Mouse (Mus musculus): ENCODE results near the gene Polk. TPM values are rescaled to one million over a fixed set of nuclear protein-coding genes. Genes with fewer than 3 reads are reported as not detected.

Polk gene
- polyA plus RNA-seq (2015; fragmentation: Nextera tagmentation; extraction: Ambion mirVana) = 5.5 and 6.3 TPM in 2 replicates

- H3K4me1 ChIP-seq = peaks cover 15% of the 10 kb centered on the region
- WGBS = under 1% methylated on average over 49 of the region's 50 CpGs
These were observed at the start of gene Polk, which contains the start of gene Col4a3bp for GRCm38 (mm10) chr13:96542081-96542889. Gene Polk, minus strand, starts transcription at chr13:96542579. Gene Col4a3bp, plus strand, starts transcription at chr13:96542618.

GRCm38 (mm10) chr13:96588642-96589041, 46.3 kb upstream of the Polk start:
- Histone ChIP-seq H3K9me3 (no peaks in the 10 kb centered on the region), H3K4me2 (replicated peaks) (no peak overlapping the region), H3K36me3 (no peaks in the 10 kb centered on the region), H3K27me3 (no peaks in the 10 kb centered on the region), H3K4me3 (no peak overlapping the region), H3K27ac (replicated peaks) (no peak overlapping the region), H3K9ac (replicated peaks) (no peak overlapping the region), H3K4me1 (no peaks in the 10 kb centered on the region)
- 62% methylated on average over 1 of the region's 1 CpGs for WGBS
- no peak for ATAC-seq (replicated peaks)

More at GRCm38 (mm10) chr13:96542081-96542889, at the start of gene Polk, which contains the start of gene Col4a3bp:
- Histone ChIP-seq H3K27ac (replicated peaks) (peak within 1 kb of the TSS; percentile 94), H3K4me2 (replicated peaks) (peak within 1 kb of the TSS; percentile 71), H3K9me3 (no peaks in the 10 kb centered on the region), H3K27me3 (no peaks in the 10 kb centered on the region), H3K36me3 (no peaks in the 10 kb centered on the region), H3K9ac (replicated peaks) (peak within 1 kb of the TSS; percentile 90), H3K4me3 (peak within 1 kb of the TSS; percentile 92)
- ATAC-seq (replicated peaks) = peak; percentile 99

GRCm38 (mm10) chr13:96586540-96586939, 44.2 kb upstream of the Polk start:
- Histone ChIP-seq H3K9ac (replicated peaks) (no peak overlapping the region), H3K27me3 (no peaks in the 10 kb centered on the region), H3K36me3 (no peaks in the 10 kb centered on the region), H3K27ac (replicated peaks) (no peak overlapping the region), H3K4me1 (no peaks in the 10 kb centered on the region), H3K4me3 (no peak overlapping the region), H3K9me3 (no peaks in the 10 kb centered on the region), H3K4me2 (replicated peaks) (no peak overlapping the region)
- 96% methylated on average over 5 of the region's 5 CpGs for WGBS
- no peak for ATAC-seq (replicated peaks)

- Histone ChIP-seq H3K4me1 (no peaks in the 10 kb centered on the region), H3K9me3 (no peaks in the 10 kb centered on the region), H3K4me3 (no peak overlapping the region), H3K27me3 (no peaks in the 10 kb centered on the region), H3K27ac (replicated peaks) (no peak overlapping the region), H3K36me3 (no peaks in the 10 kb centered on the region), H3K9ac (replicated peaks) (no peak overlapping the region), H3K4me2 (replicated peaks) (no peak overlapping the region)
- no peak for ATAC-seq (replicated peaks)
- 93% methylated on average over 2 of the region's 2 CpGs for WGBS
These were observed 41.8 kb upstream of the Polk start for GRCm38 (mm10) chr13:96584201-96584600.

- Histone ChIP-seq H3K27ac (replicated peaks) (no peak overlapping the region), H3K27me3 (no peaks in the 10 kb centered on the region), H3K9ac (replicated peaks) (no peak overlapping the region), H3K4me1 (no peaks in the 10 kb centered on the region), H3K36me3 (no peaks in the 10 kb centered on the region), H3K4me2 (replicated peaks) (no peak overlapping the region), H3K4me3 (no peak overlapping the region), H3K9me3 (no peaks in the 10 kb centered on the region)
- 50% methylated on average over 1 of the region's 1 CpGs for WGBS
- no peak for ATAC-seq (replicated peaks)
These were observed 37.6 kb upstream of the Polk start for GRCm38 (mm10) chr13:96579979-96580378.

GRCm38 (mm10) chr13:96579104-96579503, 36.7 kb upstream of the Polk start:
- no peaks in the 10 kb centered on the region for H3K27me3 ChIP-seq
- no peak for ATAC-seq (replicated peaks)
- H3K4me1 ChIP-seq = no peaks in the 10 kb centered on the region
- no peak overlapping the region for H3K4me3 ChIP-seq
- no peak overlapping the region for H3K27ac ChIP-seq (replicated peaks)
- WGBS = 82% methylated on average over 2 of the region's 2 CpGs
- H3K4me2 ChIP-seq (replicated peaks) = no peak overlapping the region
- H3K9ac ChIP-seq (replicated peaks) = no peak overlapping the region
- no peaks in the 10 kb centered on the region for H3K36me3 ChIP-seq
- H3K9me3 ChIP-seq = no peaks in the 10 kb centered on the region

GRCm38 (mm10) chr13:96574170-96574569, 31.8 kb upstream of the Polk start:
- Histone ChIP-seq H3K9ac (replicated peaks) (no peak overlapping the region), H3K4me3 (no peak overlapping the region), H3K4me2 (replicated peaks) (no peak overlapping the region), H3K27me3 (no peaks in the 10 kb centered on the region), H3K9me3 (no peaks in the 10 kb centered on the region), H3K27ac (replicated peaks) (no peak overlapping the region), H3K36me3 (peaks cover 6% of the 10 kb centered on the region; the same call in 1 of the 2 replicates), H3K4me1 (no peaks in the 10 kb centered on the region)
- 96% methylated on average over 2 of the region's 2 CpGs for WGBS
- no peak for ATAC-seq (replicated peaks)

GRCm38 (mm10) chr13:96571016-96571361, 28.6 kb upstream of the Polk start:
- H3K36me3 ChIP-seq = peaks cover 6% of the 10 kb centered on the region; the same call in 1 of the 2 replicates
- no peak overlapping the region for H3K4me2 ChIP-seq (replicated peaks)
- H3K4me1 ChIP-seq = no peaks in the 10 kb centered on the region
- H3K27me3 ChIP-seq = no peaks in the 10 kb centered on the region
- H3K9ac ChIP-seq (replicated peaks) = no peak overlapping the region
- H3K9me3 ChIP-seq = no peaks in the 10 kb centered on the region
- ATAC-seq (replicated peaks) = no peak
- H3K4me3 ChIP-seq = no peak overlapping the region
- 59% methylated on average over 6 of the region's 6 CpGs for WGBS
- H3K27ac ChIP-seq (replicated peaks) = no peak overlapping the region

GRCm38 (mm10) chr13:96570313-96571015, 28.1 kb upstream of the Polk start:
- H3K9me3 ChIP-seq = no peaks in the 10 kb centered on the region
- no peak overlapping the region for H3K4me2 ChIP-seq (replicated peaks)
- H3K36me3 ChIP-seq = peaks cover 6% of the 10 kb centered on the region; the same call in 1 of the 2 replicates
- no peaks in the 10 kb centered on the region for H3K4me1 ChIP-seq
- no peak overlapping the region for H3K9ac ChIP-seq (replicated peaks)
- 80% methylated on average over 10 of the region's 10 CpGs for WGBS
- no peak overlapping the region for H3K4me3 ChIP-seq
- no peak overlapping the region for H3K27ac ChIP-seq (replicated peaks)
- no peak for ATAC-seq (replicated peaks)
- H3K27me3 ChIP-seq = no peaks in the 10 kb centered on the region

GRCm38 (mm10) chr13:96567977-96568376, 25.6 kb upstream of the Polk start:
- Histone ChIP-seq H3K4me2 (replicated peaks) (no peak overlapping the region), H3K4me1 (no peaks in the 10 kb centered on the region), H3K9ac (replicated peaks) (no peak overlapping the region), H3K27ac (replicated peaks) (no peak overlapping the region), H3K4me3 (no peak overlapping the region), H3K9me3 (no peaks in the 10 kb centered on the region), H3K36me3 (peaks cover 3% of the 10 kb centered on the region; the same call in 1 of the 2 replicates), H3K27me3 (no peaks in the 10 kb centered on the region)
- 43% methylated on average over 6 of the region's 6 CpGs for WGBS
- ATAC-seq (replicated peaks) = no peak

- no peak overlapping the region for H3K27ac ChIP-seq (replicated peaks)
- 95% methylated on average over 3 of the region's 3 CpGs for WGBS
- ATAC-seq (replicated peaks) = no peak
These were observed 12.7 kb upstream of the Polk start for GRCm38 (mm10) chr13:96555099-96555498.

GRCm38 (mm10) chr13:96547941-96548340, 5.6 kb upstream of the Polk start:
- peaks cover 9% of the 10 kb centered on the region for H3K4me1 ChIP-seq
- H3K27me3 ChIP-seq = no peaks in the 10 kb centered on the region
- no peaks in the 10 kb centered on the region for H3K9me3 ChIP-seq
- no peak overlapping the region for H3K27ac ChIP-seq (replicated peaks)
- no peaks in the 10 kb centered on the region for H3K36me3 ChIP-seq
- H3K9ac ChIP-seq (replicated peaks) = no peak overlapping the region
- no peak overlapping the region for H3K4me3 ChIP-seq
- H3K4me2 ChIP-seq (replicated peaks) = no peak overlapping the region
- 59% methylated on average over 4 of the region's 4 CpGs for WGBS
- no peak for ATAC-seq (replicated peaks)

More at GRCm38 (mm10) chr13:96555099-96555498, 12.7 kb upstream of the Polk start:
- no peaks in the 10 kb centered on the region for H3K36me3 ChIP-seq
- no peaks in the 10 kb centered on the region for H3K4me1 ChIP-seq
- no peak overlapping the region for H3K4me2 ChIP-seq (replicated peaks)
- no peaks in the 10 kb centered on the region for H3K9me3 ChIP-seq
- no peak overlapping the region for H3K4me3 ChIP-seq
- H3K27me3 ChIP-seq = no peaks in the 10 kb centered on the region
- no peak overlapping the region for H3K9ac ChIP-seq (replicated peaks)
